Mouse (Mus musculus) small intestine, adult 10 weeks (tissue): Measurements from ENCODE around the gene Oas1h. TPM values are rescaled to one million over a fixed set of nuclear protein-coding genes. Genes with fewer than 3 reads are reported as not detected.

ENCODE experiments used
- polyA plus RNA-seq: library from polyadenylated mRNA; stranded (reverse); fragments of 350-450 nt; fragmentation: Illumina TruSeq; extraction: RNeasy Lipid Tissue Mini Kit (QIAGEN cat#74804); gene quantifications from one replicate; pipeline ENCODE4 v1.2.3, GENCODE M21; 2014; ENCODE audit warnings: low replicate concordance

Gene Oas1h
- not detected for polyA plus RNA-seq

DNA sequence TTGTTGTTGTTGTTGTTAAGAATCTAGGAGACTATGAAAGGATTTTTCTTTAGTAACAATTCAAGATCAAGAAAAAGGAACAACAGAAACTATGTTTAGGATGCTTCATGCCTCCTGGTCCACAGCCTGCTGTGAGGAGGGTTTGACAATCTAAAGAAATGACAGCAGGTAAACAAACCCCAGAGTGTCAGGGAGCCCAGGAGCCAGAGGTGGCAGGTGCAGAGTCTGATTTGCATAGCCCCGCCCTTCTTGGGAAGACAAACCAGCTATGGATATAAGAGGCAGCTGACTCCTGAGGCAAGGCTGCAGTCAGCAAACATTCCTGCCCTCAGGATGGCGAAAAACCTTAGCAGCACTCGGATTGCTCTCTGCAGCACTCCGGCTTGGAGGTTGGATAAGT is at the start of gene Oas1h:
TSS of gene Oas1h (plus strand) at position 301 of the 400 bp plus-strand sequence.

DNA sequence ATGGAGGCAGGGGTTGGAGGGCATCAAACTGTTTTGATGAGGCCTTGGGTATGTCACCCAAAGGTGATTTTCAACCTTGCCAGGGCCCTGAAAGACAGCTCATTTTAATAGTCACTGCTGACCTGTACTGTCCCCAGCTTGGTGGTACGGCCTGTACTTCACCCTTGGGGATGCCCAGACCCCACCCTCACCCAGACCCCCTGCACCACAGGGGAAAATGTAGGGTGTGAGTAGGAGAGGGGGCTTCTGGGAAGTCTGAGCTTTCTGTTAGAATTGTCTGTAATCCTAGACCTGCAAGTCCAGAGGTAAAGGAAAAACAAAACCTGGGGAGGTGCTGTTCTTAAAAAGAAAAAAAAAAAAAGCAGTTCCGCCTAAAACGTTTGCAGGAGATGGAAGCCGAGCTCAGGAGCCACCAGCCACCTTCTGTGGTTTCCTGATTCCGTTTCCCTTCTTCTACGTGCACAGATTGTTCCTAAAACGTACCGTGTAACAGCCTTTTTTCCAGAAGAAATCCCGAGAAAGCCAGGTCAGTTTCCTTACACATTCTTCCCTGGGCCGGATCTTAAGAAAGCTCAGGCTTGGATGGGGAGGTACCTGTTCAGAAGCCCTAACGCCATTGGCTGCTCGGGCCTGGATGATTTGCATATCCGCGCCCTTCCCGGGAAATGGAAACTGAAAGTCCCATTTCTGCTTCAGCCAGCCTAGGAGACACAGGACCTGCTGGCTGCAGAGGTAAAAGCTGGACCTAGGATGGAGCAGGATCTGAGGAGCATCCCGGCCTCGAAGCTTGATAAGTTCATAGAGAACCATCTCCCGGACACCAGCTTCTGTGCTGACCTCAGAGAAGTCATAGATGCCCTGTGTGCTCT is 49.0 kb upstream of the Oas1h start, which contains the start of gene Oas1c:
TSS of gene Oas1c (minus strand) at position 564 of the 869 bp plus-strand sequence.

DNA sequence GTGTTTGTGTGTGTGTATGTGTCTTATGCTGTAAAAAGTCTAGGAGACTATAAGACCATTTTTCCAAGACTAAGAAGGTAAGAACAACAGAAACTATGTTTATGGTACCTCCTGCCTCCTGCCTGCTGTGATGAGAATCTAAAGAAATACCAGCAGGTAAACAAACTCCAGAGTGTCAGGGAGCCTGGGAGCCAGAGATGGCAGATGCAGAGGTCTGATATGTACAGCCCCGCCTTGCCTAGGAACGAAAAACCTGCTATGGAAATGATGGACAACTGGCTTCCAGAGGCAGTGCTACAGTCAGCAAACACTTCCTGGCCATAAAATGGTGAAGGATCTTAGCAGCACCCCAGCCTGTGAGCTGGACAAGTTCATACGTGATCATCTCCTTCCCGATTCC is 14.2 kb upstream of the Oas1h start, which contains the start of gene Oas1f:
TSS of gene Oas1f (plus strand) at position 301 of the 400 bp plus-strand sequence.

DNA sequence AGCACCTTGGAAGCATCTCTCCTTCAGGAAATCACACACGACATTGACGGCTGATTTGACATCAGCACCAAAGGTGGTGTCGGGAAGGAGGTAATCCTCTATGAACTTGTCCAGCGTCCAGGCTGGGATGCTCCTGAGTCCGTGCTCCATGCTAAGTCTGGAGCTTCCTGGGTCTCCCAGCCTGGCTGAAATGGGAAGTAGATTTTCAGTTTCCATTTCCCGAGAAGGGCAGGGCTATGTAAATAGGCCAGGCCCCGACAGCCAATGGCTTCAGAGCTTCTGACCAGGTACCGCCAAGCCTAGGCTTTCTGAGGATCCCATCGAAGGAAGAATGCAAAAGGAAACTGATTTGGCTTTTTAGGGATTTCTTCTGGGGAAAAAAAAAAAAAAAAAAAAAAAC is 26.2 kb downstream of the Oas1h start, which contains the start of gene Oas1g:
TSS of gene Oas1g (minus strand) at position 201 of the 400 bp plus-strand sequence.

DNA sequence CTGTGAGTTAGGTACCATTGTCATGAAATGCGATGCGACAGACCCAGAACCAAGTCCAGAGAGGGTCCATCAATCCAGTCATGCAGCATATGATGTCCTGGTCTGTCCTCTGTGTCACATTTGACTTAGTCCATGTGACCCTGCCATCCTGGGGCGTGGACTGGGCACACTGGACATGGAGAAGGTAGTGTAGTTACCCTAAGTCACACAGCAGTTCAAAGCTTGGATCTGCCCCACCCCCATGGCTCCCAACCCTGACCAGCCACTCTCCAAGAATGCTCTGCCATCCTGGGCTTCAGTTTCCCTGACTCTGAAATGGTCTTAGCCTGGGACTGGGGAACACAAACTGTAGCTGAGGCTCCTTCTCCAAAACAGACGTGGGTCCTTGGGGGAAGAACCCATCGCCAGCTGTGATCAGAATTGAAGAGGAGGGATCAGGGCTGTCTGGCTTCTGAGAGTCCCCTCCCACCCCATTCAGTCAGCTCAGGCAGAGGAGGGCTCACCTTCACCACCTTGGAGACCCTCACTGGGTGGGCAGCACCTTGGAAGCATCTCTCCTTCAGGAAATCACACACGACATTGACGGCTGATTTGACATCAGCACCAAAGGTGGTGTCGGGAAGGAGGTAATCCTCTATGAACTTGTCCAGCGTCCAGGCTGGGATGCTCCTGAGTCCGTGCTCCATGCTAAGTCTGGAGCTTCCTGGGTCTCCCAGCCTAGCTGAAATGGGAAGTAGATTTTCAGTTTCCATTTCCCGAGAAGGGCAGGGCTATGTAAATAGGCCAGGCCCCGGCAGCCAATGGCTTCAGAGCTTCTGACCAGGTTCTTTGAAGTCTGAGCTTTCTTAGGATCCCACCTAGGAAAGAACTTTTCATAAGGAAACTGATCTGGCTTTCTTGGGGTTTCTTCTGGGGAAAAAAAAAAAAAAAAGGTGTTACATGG is 45.8 kb downstream of the Oas1h start, which contains the start of gene Oas1a:
TSS of gene Oas1a (minus strand) at position 731 of the 943 bp plus-strand sequence.

DNA sequence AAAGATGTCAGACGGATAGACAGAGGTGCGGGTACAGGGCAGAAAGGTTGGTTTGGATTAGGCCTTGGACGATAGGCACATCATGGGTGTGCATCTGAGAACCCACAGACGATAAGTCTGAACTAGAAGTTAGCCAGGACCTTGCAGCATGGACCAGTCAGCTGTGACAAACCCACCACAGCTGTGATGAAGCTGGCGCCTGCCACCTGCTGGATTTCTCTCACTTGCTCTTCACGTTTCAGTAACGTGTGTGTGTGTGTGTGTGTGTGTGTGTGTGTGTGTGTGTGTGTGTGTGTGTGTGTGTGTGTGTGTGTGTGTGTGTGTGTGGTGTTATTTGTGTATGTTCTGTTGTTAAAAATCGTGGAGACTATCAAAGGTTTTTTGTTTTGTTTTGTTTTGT is 53.0 kb downstream of the Oas1h start, which contains the start of gene Oas1d:
TSS of gene Oas1d (plus strand) at position 333 of the 400 bp plus-strand sequence.

Other genes starting within 250 kb of the Oas1h start
- not detected for gene Rita1, start 248.8 kb upstream of the Oas1h start, polyA plus RNA-seq
- gene Ddx54, start 248.7 kb upstream of the Oas1h start, polyA plus RNA-seq: 0.15 TPM
- not detected for gene Cfap73, start 227.2 kb upstream of the Oas1h start, polyA plus RNA-seq
- gene Rasal1, start 212.6 kb upstream of the Oas1h start, polyA plus RNA-seq: not detected
- 0.22 TPM for gene Dtx1, start 149.5 kb upstream of the Oas1h start, polyA plus RNA-seq
- 1.4 TPM for gene Oas2, start 111.6 kb upstream of the Oas1h start, polyA plus RNA-seq
- gene Oas3, start 83.8 kb upstream of the Oas1h start, polyA plus RNA-seq: 9.9 TPM
- gene Oas1e, start 65.9 kb upstream of the Oas1h start, polyA plus RNA-seq: 0.30 TPM
- 0.48 TPM for gene Oas1c, start 48.9 kb upstream of the Oas1h start, polyA plus RNA-seq
- gene Oas1f, start 14.1 kb upstream of the Oas1h start, polyA plus RNA-seq: not detected
- 4.8 TPM for gene Oas1g, start 26.2 kb downstream of the Oas1h start, polyA plus RNA-seq
- gene Oas1a, start 46.1 kb downstream of the Oas1h start, polyA plus RNA-seq: 1.9 TPM
- not detected for gene Oas1d, start 53.1 kb downstream of the Oas1h start, polyA plus RNA-seq
- 0.15 TPM for gene Rph3a, start 148.7 kb downstream of the Oas1h start, polyA plus RNA-seq